Comparison of ENCODE assay signal across 16 mouse cellular contexts in the genomic region with DNA sequence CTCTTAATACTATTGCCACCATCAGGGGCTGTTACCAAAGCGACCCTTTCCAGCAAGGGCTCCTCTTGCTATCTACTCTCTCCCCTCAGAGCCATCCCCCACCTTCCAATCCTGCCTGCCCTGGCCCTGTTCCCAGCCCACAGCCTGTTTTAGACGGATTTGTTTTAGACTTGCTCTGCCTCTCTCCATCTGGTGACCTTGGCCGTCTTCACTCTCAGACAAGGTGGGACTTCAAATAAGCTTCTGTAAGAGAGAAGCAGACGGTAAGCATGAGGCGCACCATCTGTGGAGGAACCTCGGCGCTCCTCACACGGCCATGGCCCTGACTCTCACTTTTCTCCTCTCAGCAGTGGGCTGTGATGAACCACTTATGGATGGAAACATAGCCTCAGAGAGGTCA. TPM values are rescaled to one million over a fixed set of nuclear protein-coding genes. Genes with fewer than 3 reads are reported as not detected.
DNase-seq lines count a peak whose midpoint lies in the region; ATAC-seq and TF ChIP-seq lines count a peak whose summit lies in the region.
"Had no signal": no experiment of that assay in that cellular context is flagged by ENCODE, and none has a peak within 500 bp of the region (broad histone marks: within the 10 kb centered on the region; RNA-seq: fewer than 3 reads in every experiment).

No protein-coding gene starts in this region.

- no peak for DNase-seq in left cerebral cortex, adult 2 months (ENCODE audit: extremely low spot score in 1 of 2, low spot score in 2 of 2)
- no peak for DNase-seq in left cerebral cortex, adult 11 months (ENCODE audit: low spot score)
- DNase-seq in cerebellum, adult 18-20 months, result peak; percentile 43 to 61
- DNase-seq in cerebellum, postnatal 25 days, result peak; percentile 75 to 85
- DNase-seq in right cerebral cortex, postnatal 4 days, result peak; percentile 37
- DNase-seq in thymus, adult 18-20 months, result no peak
- DNase-seq: adrenal gland, adult 2 months; embryo, embryonic 11 days; layer of hippocampus, adult 9-11 months had no signal

- ATAC-seq in neural tube, embryonic 15.5 days (ENCODE audit: low FRiP score), result no peak
- ATAC-seq: intestine, embryonic 15.5 days had no signal

- H3K36me3 ChIP-seq in neural tube, embryonic 15.5 days, result no peaks in the 10 kb centered on the region
- H3K36me3 ChIP-seq: G1E; intestine, embryonic 15.5 days; lung, embryonic 15.5 days; neural tube, embryonic 12.5 days had no signal

- intact Hi-C loops in left cerebral cortex, adult 2 months (cut with DNase I), result no loop called here

- no peak overlapping the region for H3K4me2 ChIP-seq in neural tube, embryonic 15.5 days
- H3K4me2 ChIP-seq: intestine, embryonic 15.5 days; liver, embryonic 11.5 days; lung, embryonic 15.5 days; neural tube, embryonic 12.5 days had no signal

- no peak for TF ChIP-seq CTCF in left cerebral cortex, adult 2 months (IDR thresholded peaks at IDR 0.05)

- no peaks in the 10 kb centered on the region for H3K9me3 ChIP-seq in neural tube, embryonic 15.5 days (replicated peaks)
- H3K9me3 ChIP-seq: intestine, embryonic 15.5 days; lung, embryonic 15.5 days; neural tube, embryonic 12.5 days had no signal

- no peak overlapping the region for H3K4me3 ChIP-seq in left cerebral cortex, adult 2 months
- no peak overlapping the region for H3K4me3 ChIP-seq in neural tube, embryonic 15.5 days (replicated peaks)
- H3K4me3 ChIP-seq: intestine, embryonic 15.5 days; lung, embryonic 15.5 days; neural tube, embryonic 12.5 days had no signal

- WGBS in neural tube, embryonic 15.5 days, result 87% methylated on average over 8 of the region's 8 CpGs

- no peaks in the 10 kb centered on the region for H3K4me1 ChIP-seq in neural tube, embryonic 15.5 days
- H3K4me1 ChIP-seq: intestine, embryonic 15.5 days; lung, embryonic 15.5 days had no signal

- no peak overlapping the region for H3K9ac ChIP-seq in neural tube, embryonic 15.5 days (replicated peaks)
- H3K9ac ChIP-seq: intestine, embryonic 15.5 days; lung, embryonic 15.5 days; neural tube, embryonic 12.5 days had no signal

- H3K27ac ChIP-seq in left cerebral cortex, adult 2 months, result peak overlapping the region; percentile 61
- no peak overlapping the region for H3K27ac ChIP-seq in neural tube, embryonic 15.5 days (replicated peaks)
- H3K27ac ChIP-seq: intestine, embryonic 15.5 days; kidney, postnatal 0 days; lung, embryonic 15.5 days; neural tube, embryonic 12.5 days had no signal

- H3K27me3 ChIP-seq in neural tube, embryonic 15.5 days (replicated peaks), result no peaks in the 10 kb centered on the region
- H3K27me3 ChIP-seq: intestine, embryonic 15.5 days; lung, embryonic 15.5 days; neural tube, embryonic 12.5 days had no signal

RNA-seq across cellular contexts. Expression of a gene that starts 10.5 kb away (rescaled TPM):
- total RNA-seq in left cerebral cortex, adult 2 months (2021), result 10 to 100 TPM; 14.6 to 17.5 TPM
- polyA plus RNA-seq in neural tube, embryonic 15.5 days (2015; fragmentation: Nextera tagmentation; extraction: Ambion mirVana), result 0.45 and 0.74 TPM in 2 replicates
- polyA plus RNA-seq: G1E had no signal

Comparison
In these comparisons a context has a peak if more than half of its experiments do, and no peak if none do; other contexts are left out.
1. DNase-seq: peak in cerebellum, adult 18-20 months (2 of 2), cerebellum, postnatal 25 days (2 of 2) and right cerebral cortex, postnatal 4 days (single experiment); none in left cerebral cortex, adult 2 months (0 of 2), left cerebral cortex, adult 11 months (single experiment) and thymus, adult 18-20 months (0 of 2).